Mouse (Mus musculus) kidney, postnatal 4 days (tissue): ENCODE measurements around the gene Rgl3.
A peak's percentile ranks its signal among the peaks of the same experiment; 100 is the strongest.

Experiments
- DNase-seq, 2 experiments: peaks; one replicate each; pipeline ENCODE4 v3.0.0; 2021; ENCODE audit warnings: mixed read lengths in 2 of 2

The Rgl3 gene

GRCm38 (mm10) chr9:21947540-21948130 is 41.6 kb downstream of the Rgl3 start:
- DNase-seq = no peak

GRCm38 (mm10) chr9:21944267-21944666 is 45.0 kb downstream of the Rgl3 start:
- peak; percentile 41 to 59 for DNase-seq

GRCm38 (mm10) chr9:21943638-21944037 is 45.6 kb downstream of the Rgl3 start:
- DNase-seq = no peak

GRCm38 (mm10) chr9:21943046-21943445 is 46.2 kb downstream of the Rgl3 start:
- DNase-seq = no peak

GRCm38 (mm10) chr9:21938234-21938855 is 50.9 kb downstream of the Rgl3 start:
- no peak for DNase-seq

GRCm38 (mm10) chr9:21937711-21938175 is 51.5 kb downstream of the Rgl3 start:
- no peak for DNase-seq

GRCm38 (mm10) chr9:21936692-21937570 is 52.3 kb downstream of the Rgl3 start, which contains the start of gene Plppr2:
Plppr2 (plus strand) TSS chr9:21937033.
- DNase-seq = peak; percentile 99

GRCm38 (mm10) chr9:21935466-21936131 is 53.6 kb downstream of the Rgl3 start:
- no peak for DNase-seq

DNA sequence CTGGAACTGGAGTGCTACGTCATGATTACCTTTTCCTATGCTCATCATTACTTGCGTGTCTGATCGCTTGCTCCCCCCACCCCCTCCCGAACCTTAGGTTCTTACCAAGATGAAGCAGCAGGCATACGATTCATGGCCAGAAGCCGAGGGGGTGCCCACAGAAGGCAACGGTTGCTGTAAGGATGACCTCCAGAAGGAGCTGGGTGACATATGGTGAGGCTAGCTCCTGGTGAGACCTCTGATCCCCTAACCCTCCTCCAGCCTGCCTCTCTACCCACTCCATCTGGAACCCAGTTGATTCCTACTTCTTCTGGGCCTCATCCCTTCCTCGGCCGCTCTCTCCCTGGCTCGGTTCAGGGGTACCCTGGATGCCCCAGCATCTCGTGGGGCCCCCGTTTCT is 55.2 kb downstream of the Rgl3 start:
- no peak for DNase-seq

- DNase-seq = no peak
Observed at GRCm38 (mm10) chr9:21932445-21933137, 56.7 kb downstream of the Rgl3 start.

DNA sequence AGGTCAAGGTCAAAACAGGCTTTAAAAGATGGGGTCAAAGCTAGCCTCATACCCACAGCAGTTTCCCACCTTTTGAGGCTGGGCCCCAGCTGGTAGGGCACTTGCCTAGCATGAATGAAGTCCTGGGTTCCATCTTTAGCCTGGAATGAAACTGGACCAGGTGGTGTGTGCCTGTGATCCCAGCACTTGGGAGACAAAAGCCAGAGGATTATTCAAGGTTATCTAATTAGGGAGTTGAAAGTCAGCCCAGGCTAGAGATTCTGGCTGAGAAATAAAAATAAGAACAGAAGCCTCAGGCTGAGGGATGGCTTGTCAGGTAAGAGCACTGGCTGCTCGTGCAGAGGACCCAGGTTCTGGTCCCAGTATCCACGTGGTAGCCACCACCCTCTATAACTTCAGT is 57.2 kb downstream of the Rgl3 start:
- no peak for DNase-seq

DNA sequence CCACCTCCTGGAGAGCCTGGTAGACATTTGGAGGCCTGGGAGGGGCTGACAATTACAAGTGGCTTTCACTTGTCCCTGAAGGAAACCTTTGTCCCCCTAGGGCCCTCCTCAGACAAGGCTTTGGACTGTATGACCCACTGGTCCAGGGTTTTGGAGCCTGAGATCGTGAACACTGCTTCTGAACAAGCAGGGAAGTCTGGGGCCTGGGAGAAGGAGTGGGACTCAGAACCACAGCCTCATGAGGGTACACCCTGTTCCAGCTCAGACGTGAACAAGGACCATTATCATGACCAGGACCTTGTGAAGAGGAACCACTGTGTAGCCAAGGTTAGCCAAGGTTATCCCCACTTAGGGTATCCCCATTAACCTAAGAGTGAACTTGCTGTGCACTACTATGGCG is 60.0 kb downstream of the Rgl3 start:
- DNase-seq = no peak

DNA sequence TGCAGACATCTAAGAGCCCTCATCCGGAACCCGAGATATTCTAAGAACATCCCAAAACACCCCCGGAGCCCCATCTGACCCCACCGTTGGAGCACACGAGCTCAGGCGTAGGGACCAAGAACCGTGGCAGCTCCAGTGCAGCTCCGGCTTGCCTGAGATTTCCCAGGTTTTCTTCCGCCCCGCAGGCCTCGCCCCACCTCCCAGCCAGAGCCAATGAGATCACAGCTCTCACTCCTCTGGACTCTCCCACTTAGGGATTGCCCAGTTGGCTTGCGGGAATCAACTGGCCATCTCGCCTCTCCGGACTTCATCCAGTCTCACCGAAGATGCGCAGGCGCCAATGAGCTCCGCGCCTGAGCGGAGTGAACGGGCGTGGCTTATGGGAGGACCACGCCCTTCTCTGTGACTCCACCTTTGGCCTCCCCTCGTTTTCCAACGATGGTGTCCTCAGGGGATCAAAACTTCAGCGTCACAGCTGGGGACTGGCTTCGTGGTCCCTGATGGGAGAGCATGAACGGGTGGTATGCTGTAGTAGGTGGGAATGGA is 62.0 kb downstream of the Rgl3 start, which contains the start of the genes Ccdc159 and Tmem205:
TSS of gene Ccdc159 (plus strand) at position 264 of the 546 bp plus-strand sequence.
TSS of gene Tmem205 (minus strand) at position 349 of the 546 bp plus-strand sequence.
- peak; percentile 91 to 96 for DNase-seq

DNA sequence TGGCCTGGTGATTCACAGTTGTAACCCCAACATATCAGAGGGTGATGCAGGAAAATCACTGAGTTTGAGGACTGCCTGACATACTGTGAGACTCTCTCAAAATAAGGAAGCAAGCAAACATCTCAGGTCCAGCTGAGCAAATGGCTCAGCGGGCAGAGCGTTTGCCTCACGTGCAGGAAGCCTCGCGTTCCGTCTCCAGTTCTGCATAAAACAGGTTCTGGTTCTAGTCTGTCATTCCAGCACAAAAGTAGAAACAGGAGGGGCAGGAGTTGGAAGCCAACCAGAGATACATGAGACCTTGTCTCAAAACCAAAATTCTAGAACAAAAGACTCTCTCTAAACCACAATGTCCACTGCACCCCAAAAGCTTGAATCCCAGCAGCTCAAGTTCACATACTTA is 62.5 kb downstream of the Rgl3 start:
- DNase-seq = peak; percentile 26 to 42

- DNase-seq = peak in 1 of 2 experiments; percentile 31
Observed at GRCm38 (mm10) chr9:21926155-21926554, 63.1 kb downstream of the Rgl3 start.

DNA sequence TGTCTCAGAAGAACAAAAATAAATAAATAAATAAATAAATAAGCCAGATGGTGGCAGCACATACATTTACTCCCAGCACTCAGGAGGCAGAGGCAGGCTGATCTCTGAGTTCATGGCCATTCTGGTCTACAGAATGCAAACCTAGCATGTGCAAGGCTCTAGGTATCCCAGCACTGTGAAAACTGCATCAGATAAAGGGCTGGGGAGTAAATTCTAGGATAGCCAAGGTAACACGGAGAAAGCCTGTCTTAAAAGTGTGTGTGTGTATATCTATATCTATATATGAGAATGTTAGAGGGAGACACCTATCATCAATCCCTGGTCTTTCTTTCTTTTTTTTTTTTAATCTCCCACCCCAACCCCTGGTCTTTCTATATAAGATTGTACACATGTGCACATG is 63.7 kb downstream of the Rgl3 start:
- DNase-seq = no peak

DNA sequence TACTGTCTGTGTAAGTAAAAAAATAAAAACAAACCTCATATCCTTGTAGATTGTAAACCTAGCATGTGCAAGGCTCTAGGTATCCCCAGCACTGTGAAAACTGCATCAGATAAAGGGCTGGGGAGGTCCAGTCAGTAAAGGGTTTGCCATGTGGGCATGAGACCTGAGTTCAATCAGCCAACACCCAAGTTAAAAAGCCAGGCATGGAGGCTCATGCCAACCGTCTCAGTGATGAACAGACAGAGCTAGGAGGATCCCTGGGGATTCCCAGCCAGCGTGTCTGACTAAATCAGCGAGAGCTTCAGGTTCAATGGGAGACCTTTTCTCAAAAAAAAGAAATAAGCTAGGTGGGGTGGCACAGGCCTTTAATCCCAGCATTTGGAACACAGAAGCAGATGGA is 64.2 kb downstream of the Rgl3 start:
- no peak for DNase-seq

DNA sequence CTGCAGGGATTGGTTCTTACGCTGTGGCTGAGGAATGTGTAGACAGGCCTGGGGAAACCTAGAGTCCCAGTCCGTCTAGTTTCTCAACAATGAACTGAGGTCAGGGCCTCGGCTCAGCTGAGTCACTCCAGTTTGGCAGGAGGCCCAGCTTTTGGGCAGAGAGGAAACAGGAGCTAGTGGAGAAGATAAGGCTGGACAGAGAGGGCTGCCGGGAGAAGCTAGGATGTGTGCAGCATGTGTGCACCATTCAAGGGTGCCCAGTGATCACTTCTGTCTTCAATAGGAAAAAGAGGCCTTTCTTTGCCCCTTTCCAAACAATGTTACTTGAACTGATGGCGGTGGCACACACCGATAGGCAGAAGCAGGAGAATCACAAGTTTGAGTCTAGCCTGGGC is 65.2 kb downstream of the Rgl3 start:
- peak; percentile 84 to 89 for DNase-seq

- DNase-seq = no peak
Observed at GRCm38 (mm10) chr9:21923490-21924098, 65.7 kb downstream of the Rgl3 start.

GRCm38 (mm10) chr9:21923036-21923435 is 66.2 kb downstream of the Rgl3 start:
- no peak for DNase-seq
